Mouse (Mus musculus): ENCODE results near the gene Rtn4rl2. TPM values are rescaled to one million over a fixed set of nuclear protein-coding genes. Genes with fewer than 3 reads are reported as not detected.

Rtn4rl2 gene
- polyA plus RNA-seq, 1 experiment from 2014 or later = 3.6 TPM

DNA sequence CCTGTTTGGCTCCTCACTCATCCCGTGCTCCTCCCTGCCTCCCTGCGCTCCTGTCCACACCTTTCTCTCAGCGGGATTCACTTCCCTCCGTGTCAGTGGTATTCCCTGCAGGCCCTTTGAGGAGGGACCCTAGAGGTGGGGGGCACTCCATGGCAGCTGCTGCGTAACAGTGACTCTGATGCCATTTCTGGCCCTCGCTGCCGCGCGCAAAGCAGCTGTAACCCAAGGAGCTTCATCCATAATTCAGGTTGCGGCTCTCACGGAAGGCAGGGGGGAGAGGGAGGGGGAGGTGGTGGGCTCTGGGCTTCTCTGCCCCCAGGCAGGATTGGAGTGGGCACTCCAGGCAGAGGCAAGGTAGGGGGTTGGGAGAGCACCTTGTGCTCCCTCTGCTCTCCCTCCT is 3.0 kb downstream of the Rtn4rl2 start:
- H3K27ac ChIP-seq = no peak overlapping the region
- no peaks in the 10 kb centered on the region for H3K9me3 ChIP-seq
- no peak for ATAC-seq
- no peaks in the 10 kb centered on the region for H3K36me3 ChIP-seq
- H3K27me3 ChIP-seq = peaks cover 85% of the 10 kb centered on the region
- H3K4me2 ChIP-seq (replicated peaks) = peak overlapping the region; percentile 52
- peak overlapping the region; percentile 27 for H3K4me3 ChIP-seq (replicated peaks)
- peaks cover 49% of the 10 kb centered on the region for H3K4me1 ChIP-seq (replicated peaks)
- WGBS = 1% methylated on average over 8 of the region's 11 CpGs
- H3K9ac ChIP-seq (replicated peaks) = 0 out of 2 replicates have a peak overlapping the region, but pooled peaks have one; percentile 28

DNA sequence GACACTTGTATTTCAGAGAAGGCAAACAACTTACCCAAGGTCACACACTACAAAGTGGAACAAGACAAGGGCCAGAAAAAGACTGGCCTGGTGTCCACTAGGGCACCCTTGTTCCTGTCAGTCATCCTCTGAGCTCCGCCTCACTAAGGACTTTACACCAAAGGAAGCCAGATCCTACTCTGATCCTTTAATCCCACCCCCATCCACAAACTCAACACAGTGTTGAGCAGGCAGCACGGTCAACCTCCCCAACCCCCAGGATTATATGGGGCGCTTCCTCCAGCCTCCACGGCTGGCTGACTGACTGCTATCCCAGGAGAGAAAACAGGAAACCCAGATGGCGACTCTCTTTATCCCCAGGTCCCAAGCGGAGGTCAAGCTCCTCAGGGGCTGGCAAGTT is 3.4 kb downstream of the Rtn4rl2 start:
- H3K4me3 ChIP-seq (replicated peaks) = peak overlapping the region; percentile 27
- peak overlapping the region; percentile 28; the same call in 1 of the 2 replicates for H3K9ac ChIP-seq (replicated peaks)
- 2% methylated on average over 6 of the region's 6 CpGs for WGBS
- peak overlapping the region; percentile 52 for H3K4me2 ChIP-seq (replicated peaks)
- no peaks in the 10 kb centered on the region for H3K36me3 ChIP-seq
- H3K9me3 ChIP-seq = no peaks in the 10 kb centered on the region
- ATAC-seq = no peak
- H3K27me3 ChIP-seq = peaks cover 82% of the 10 kb centered on the region
- H3K27ac ChIP-seq = no peak overlapping the region
- peaks cover 46% of the 10 kb centered on the region for H3K4me1 ChIP-seq (replicated peaks)

DNA sequence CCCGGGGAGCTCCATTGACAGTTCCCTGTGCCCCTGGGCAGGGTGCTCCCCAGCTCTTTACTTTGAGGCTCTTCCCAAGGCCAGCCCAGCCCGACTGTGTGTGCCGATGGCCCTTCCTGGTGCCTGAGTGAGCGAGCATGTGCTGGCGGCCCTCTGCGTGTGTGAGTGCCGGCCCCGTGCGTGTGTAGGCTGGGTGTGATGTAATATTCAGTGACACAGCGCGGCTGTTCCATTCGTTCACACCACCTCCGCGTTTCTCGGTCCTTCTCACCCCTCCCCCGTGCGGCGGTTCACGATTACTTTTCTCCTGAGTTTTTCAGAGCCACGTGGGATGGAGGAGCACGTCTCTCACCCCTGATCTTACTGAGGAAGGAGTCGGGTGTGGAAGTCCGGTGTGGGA is 3.9 kb downstream of the Rtn4rl2 start:
- no peaks in the 10 kb centered on the region for H3K36me3 ChIP-seq
- no peak for ATAC-seq
- WGBS = 9% methylated on average over 23 of the region's 23 CpGs
- peak overlapping the region; percentile 28; the same call in 1 of the 2 replicates for H3K9ac ChIP-seq (replicated peaks)
- peaks cover 77% of the 10 kb centered on the region for H3K27me3 ChIP-seq
- H3K4me1 ChIP-seq (replicated peaks) = peaks cover 42% of the 10 kb centered on the region
- no peak overlapping the region for H3K27ac ChIP-seq
- H3K4me3 ChIP-seq (replicated peaks) = peak overlapping the region; percentile 27; the same call in 1 of the 2 replicates
- H3K4me2 ChIP-seq (replicated peaks) = peak overlapping the region; percentile 52
- H3K9me3 ChIP-seq = no peaks in the 10 kb centered on the region

DNA sequence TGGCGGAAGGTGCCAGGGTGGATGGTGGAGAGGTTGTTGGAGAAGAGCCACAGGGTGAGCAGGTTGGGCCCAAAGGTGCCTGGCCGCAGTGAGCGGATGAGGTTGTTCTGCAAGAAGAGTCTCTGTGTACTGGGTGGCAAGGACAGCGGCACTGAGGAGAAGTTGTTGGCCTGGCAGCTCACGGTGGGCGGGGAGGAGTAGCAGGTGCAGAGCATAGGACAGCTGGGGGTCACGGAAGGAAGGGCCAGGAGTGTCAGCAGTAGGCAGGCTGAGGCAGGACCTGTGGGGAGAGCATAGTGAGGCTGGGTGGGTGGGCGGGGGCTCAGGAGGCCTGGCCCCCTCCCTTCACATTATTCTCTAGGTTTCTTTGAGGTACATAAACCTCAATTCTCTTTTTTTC is 5.9 kb downstream of the Rtn4rl2 start:
- ATAC-seq = no peak
- H3K27me3 ChIP-seq = peaks cover 68% of the 10 kb centered on the region
- no peak overlapping the region for H3K4me2 ChIP-seq (replicated peaks)
- H3K9ac ChIP-seq (replicated peaks) = no peak overlapping the region
- peaks cover 25% of the 10 kb centered on the region for H3K4me1 ChIP-seq (replicated peaks)
- 87% methylated on average over 8 of the region's 8 CpGs for WGBS
- no peak overlapping the region for H3K27ac ChIP-seq
- no peaks in the 10 kb centered on the region for H3K36me3 ChIP-seq
- H3K4me3 ChIP-seq (replicated peaks) = no peak overlapping the region
- H3K9me3 ChIP-seq = no peaks in the 10 kb centered on the region

DNA sequence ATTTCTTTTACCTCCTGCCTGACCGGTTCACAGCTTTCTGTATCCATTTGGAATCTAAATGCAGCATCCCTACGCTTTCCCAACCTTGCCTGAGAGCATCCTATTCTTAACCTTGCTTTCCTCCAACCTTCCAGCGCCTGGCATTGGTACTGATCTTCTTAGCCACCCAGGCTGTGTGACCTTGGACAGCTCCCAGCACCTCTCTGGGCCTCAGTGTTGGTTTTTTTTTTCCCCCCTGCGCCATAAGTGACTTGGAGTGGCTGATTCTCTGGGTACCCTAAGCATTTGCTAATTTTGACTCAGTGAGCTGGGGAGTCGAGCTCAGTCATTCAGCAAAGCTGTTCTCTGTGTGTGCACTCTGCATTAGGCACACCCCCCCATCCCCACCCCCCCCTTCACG is 10.7 kb downstream of the Rtn4rl2 start:
- WGBS = 58% methylated on average over 6 of the region's 6 CpGs
- H3K36me3 ChIP-seq = no peaks in the 10 kb centered on the region
- H3K27ac ChIP-seq = no peak overlapping the region
- peaks cover 69% of the 10 kb centered on the region for H3K27me3 ChIP-seq
- no peak for ATAC-seq
- H3K9me3 ChIP-seq = no peaks in the 10 kb centered on the region
- peaks cover 14% of the 10 kb centered on the region for H3K4me1 ChIP-seq (replicated peaks)
- H3K4me2 ChIP-seq (replicated peaks) = no peak overlapping the region
- no peak overlapping the region for H3K4me3 ChIP-seq (replicated peaks)
- H3K9ac ChIP-seq (replicated peaks) = no peak overlapping the region

DNA sequence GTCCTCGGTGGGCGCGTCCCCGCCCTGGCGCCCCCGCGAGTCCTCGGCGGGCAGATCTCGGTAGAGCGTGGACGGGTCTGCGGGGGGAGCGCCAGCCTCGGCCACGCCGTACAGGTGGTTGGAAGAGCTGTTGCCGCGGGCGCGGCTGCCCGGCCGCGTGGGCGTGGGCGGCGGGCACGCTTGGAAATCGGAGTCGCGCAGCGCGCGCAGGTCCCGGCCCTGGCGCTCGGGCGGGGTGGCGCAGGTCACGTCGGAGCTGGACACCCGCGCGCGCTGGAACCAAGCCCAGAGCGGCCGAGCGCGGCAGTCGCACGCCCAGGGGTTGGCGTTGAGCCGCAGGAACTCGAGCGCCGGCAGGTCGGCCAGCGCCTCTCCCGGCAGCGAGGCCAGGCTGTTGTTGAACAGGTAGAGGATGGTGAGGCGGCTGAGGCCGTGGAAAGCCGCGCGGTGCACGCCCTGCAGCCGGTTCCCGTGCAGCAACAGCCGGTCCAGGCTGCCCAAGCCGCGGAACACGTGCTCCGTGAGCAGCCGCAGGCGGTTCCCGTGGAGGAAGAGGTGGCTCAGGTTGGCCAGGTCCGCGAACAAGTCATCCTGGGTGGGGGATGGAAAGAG is 14.3 kb downstream of the Rtn4rl2 start:
- Histone ChIP-seq H3K36me3 (no peaks in the 10 kb centered on the region; the same call in 1 of the 2 replicates), H3K4me2 (replicated peaks) (peak overlapping the region; percentile 85), H3K4me3 (replicated peaks) (peak overlapping the region; percentile 48), H3K9me3 (no peaks in the 10 kb centered on the region), H3K27ac (no peak overlapping the region), H3K9ac (replicated peaks) (peak overlapping the region; percentile 58), H3K27me3 (peaks cover 94% of the 10 kb centered on the region), H3K4me1 (replicated peaks) (peaks cover 14% of the 10 kb centered on the region)
- ATAC-seq = peak; percentile 41
- 1% methylated on average over 76 of the region's 78 CpGs for WGBS

DNA sequence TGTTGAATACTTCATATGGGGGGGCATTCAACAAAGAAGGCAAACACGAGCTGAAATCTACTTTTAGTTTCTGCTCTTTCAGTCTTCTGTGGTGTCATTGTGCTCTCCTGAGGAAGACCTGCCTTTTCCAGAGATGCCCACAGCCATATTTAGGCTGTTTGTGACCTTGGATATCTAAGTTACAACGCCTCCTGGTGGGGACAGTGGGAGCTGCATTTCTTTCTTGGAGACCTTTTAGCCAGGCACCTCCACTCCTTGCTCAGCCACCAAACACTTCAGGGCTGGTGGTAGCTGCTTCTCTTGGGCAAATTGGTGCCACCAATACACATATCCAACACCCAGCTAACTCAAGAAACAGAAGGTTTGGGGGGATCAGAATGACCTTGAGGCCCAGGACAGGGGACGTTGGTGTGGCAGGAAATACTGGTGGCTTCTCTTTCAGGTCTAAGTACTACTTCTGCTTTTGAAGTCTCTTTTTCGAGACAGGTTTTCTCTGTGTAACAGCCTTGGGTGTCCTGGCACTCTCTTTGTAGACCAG is 15.8 kb downstream of the Rtn4rl2 start:
- no peak for ATAC-seq
- H3K4me1 ChIP-seq (replicated peaks) = peaks cover 24% of the 10 kb centered on the region
- H3K4me3 ChIP-seq (replicated peaks) = no peak overlapping the region
- H3K27me3 ChIP-seq = peaks cover 100% of the 10 kb centered on the region
- H3K27ac ChIP-seq = no peak overlapping the region
- H3K4me2 ChIP-seq (replicated peaks) = no peak overlapping the region
- 65% methylated on average over 4 of the region's 4 CpGs for WGBS
- no peaks in the 10 kb centered on the region for H3K9me3 ChIP-seq
- no peaks in the 10 kb centered on the region; the same call in 1 of the 2 replicates for H3K36me3 ChIP-seq
- H3K9ac ChIP-seq (replicated peaks) = no peak overlapping the region

DNA sequence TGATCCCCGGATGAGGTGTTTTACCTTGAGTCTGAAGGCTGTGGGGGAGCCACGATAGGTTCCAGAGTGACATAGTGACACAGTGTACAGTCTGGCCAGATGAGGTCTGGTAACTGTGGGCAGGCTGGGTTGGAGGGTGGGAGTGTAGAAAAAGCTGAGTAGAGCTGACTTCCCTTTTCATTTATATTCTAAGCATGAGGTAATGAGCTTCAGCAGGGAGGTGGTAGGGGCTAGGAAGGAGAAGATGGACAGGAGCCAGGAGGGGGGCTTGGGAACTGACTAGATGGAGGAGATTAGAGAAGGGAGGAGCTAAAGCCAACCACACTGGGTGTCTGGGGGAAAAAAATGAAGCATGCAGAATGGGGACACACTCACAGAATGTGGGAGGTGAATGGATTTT is 17.5 kb downstream of the Rtn4rl2 start:
- ATAC-seq = no peak
- WGBS = 79% methylated on average over 2 of the region's 2 CpGs
- Histone ChIP-seq H3K4me2 (replicated peaks) (no peak overlapping the region), H3K27ac (no peak overlapping the region), H3K27me3 (peaks cover 91% of the 10 kb centered on the region), H3K9me3 (no peaks in the 10 kb centered on the region), H3K9ac (replicated peaks) (no peak overlapping the region), H3K36me3 (no peaks in the 10 kb centered on the region; the same call in 1 of the 2 replicates), H3K4me3 (replicated peaks) (no peak overlapping the region), H3K4me1 (replicated peaks) (peaks cover 26% of the 10 kb centered on the region)

DNA sequence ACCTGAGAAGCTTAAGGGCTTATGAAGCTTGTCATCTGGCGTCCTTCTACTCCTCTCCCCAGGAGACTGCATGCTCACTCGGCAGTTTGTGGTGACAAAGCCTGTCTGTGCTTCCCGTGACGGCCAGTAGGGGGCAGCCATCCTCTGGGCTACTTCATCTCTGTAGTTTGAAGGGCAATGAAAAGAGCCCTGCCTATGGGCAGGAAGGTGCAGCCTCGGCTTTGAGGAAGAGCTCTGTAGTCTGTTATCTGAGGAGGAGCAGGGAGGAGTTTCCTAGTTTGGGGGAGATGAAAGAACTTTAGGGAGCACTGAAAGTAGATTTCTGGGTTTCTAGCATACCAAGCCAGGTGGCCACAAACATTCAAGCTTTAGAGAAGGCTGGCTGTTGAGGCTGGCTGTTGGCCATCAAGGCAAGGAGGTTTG is 18.0 kb downstream of the Rtn4rl2 start:
- peaks cover 26% of the 10 kb centered on the region for H3K4me1 ChIP-seq (replicated peaks)
- H3K9me3 ChIP-seq = no peaks in the 10 kb centered on the region
- WGBS = 6% methylated on average over 5 of the region's 5 CpGs
- H3K36me3 ChIP-seq = no peaks in the 10 kb centered on the region; the same call in 1 of the 2 replicates
- peaks cover 86% of the 10 kb centered on the region for H3K27me3 ChIP-seq
- H3K4me3 ChIP-seq (replicated peaks) = no peak overlapping the region
- no peak for ATAC-seq
- no peak overlapping the region for H3K4me2 ChIP-seq (replicated peaks)
- H3K9ac ChIP-seq (replicated peaks) = no peak overlapping the region
- H3K27ac ChIP-seq = no peak overlapping the region

DNA sequence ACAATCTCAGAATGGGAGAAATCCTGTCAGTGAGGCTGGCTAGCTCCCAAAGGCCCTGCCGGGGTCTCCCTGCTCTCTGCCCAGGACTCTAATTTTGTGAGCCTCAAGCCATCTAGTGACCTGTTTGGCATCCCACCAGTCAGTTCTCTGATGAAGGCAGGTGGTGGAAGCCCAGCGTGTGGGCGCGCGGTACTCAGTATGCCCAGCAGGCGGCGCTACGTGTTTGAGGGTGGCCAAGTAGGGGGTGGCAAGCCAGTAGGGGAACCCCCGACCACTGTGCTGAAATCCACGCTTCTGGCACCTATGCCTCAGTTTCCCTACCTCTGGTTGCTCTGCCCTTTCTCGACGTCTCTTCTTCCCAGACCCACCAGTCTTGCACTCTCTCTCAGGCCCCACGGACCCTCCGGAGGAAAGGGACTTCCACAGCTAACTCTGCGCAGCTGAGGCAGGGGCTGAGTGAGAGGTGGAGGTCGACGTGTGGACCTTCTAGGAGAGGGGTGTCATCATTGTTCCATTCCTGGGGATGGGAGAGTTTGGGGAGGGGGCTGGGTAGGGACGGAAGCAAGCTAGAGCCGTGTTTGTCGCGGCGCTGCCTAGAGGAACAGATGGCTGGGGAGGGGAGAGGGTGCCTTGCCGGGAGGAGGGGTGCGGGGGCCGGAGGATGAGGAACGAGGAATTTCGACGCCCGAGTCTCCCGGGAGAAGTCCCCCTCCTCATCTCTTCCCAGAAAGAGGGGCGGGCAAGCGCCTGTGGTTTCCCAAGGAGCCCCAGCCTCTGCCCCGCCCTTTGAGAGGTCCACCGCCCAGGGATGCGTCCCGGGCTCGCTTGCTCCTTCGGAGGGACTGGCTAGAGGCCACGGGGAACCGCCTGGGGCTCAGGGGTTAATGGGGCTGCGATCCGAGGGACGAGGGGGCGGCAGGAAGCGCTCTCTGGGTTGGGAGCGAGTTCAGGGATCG is 20.6 kb downstream of the Rtn4rl2 start:
- Histone ChIP-seq H3K9ac (replicated peaks) (peak overlapping the region; percentile 59), H3K36me3 (no peaks in the 10 kb centered on the region; the same call in 1 of the 2 replicates), H3K27ac (no peak overlapping the region), H3K4me3 (replicated peaks) (peak overlapping the region; percentile 41), H3K4me1 (replicated peaks) (peaks cover 13% of the 10 kb centered on the region), H3K9me3 (no peaks in the 10 kb centered on the region), H3K27me3 (peaks cover 60% of the 10 kb centered on the region), H3K4me2 (replicated peaks) (peak overlapping the region; percentile 75)
- ATAC-seq = peak; percentile 70
- 1% methylated on average over 47 of the region's 47 CpGs for WGBS

DNA sequence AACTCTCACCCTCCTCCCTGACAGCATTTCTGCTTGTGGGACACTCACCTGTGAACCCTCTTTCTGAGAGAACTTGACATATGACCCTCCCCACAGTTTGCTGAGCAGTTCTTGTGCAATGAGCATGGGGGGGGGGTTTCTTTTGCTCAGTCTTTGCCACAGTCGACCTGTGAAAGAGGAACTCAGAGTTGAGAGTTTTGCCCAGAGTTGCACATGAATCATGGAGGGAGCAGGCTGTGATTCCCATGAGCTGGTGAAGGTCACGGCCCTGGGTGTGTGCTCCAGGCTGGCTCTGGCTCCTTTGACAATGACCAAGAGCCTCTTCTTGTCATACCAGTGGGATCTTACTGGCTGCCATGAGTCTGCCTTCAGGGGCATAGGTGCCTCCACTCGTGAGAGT is 24.3 kb downstream of the Rtn4rl2 start:
- 88% methylated on average over 3 of the region's 3 CpGs for whole genome bisulfite sequencing
- Histone ChIP-seq H3K27ac (no peak overlapping the region), H3K4me2 (replicated peaks) (no peak overlapping the region), H3K9ac (replicated peaks) (no peak overlapping the region), H3K27me3 (peaks cover 23% of the 10 kb centered on the region), H3K36me3 (no peaks in the 10 kb centered on the region), H3K4me1 (replicated peaks) (peaks cover 13% of the 10 kb centered on the region), H3K9me3 (no peaks in the 10 kb centered on the region), H3K4me3 (replicated peaks) (no peak overlapping the region)
- ATAC-seq = no peak

DNA sequence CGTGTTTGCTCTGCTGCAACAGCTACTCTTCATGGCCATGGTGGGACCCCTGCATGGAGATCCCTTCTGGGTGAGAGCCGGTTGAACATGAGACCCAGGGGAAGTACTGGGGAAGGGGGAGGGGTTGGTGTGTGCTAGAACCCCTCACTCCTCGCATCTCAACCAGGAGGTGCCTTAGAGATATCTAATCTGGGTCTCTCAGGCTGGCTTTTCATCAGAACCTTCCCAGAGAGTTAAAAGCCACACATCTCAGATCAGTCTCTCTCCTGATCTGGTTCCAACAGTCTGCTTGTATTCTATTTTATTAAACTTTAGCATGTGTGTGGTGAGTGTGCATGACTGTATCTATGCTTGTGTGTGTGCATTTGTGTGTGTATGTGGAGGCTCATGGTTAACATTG is 25.1 kb downstream of the Rtn4rl2 start:
- 94% methylated on average over 3 of the region's 3 CpGs for WGBS
- no peak overlapping the region for H3K9ac ChIP-seq (replicated peaks)
- H3K4me2 ChIP-seq (replicated peaks) = no peak overlapping the region
- H3K4me1 ChIP-seq (replicated peaks) = peaks cover 10% of the 10 kb centered on the region
- H3K27ac ChIP-seq = no peak overlapping the region
- ATAC-seq = no peak
- no peak overlapping the region for H3K4me3 ChIP-seq (replicated peaks)
- H3K9me3 ChIP-seq = no peaks in the 10 kb centered on the region
- H3K36me3 ChIP-seq = no peaks in the 10 kb centered on the region
- H3K27me3 ChIP-seq = peaks cover 15% of the 10 kb centered on the region
